Mouse (Mus musculus): ENCODE data around the gene Zfp446.

DNA sequence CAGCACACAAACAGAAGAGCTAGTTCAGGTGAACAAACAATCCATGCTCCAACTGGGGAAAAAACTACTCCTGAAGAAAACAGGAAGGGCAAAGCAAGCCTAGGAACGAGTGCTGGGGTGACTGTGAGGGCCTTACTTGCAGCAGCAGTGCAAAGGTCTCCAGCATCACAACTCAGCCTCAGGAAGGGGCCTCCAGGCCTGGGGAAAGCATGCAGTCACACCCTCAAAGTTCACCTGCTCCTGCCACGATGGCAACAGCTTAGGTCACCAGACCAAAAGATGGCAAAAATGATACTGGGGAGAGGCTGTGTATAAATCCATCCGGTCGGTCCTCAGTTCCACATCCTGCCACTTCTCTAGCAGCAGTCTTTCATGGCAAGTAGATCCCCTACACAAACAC is 18.7 kb upstream of the Zfp446 start:
- TF ChIP-seq MYOG (IDR thresholded peaks at IDR 0.05; ENCODE audit: control insufficient read depth in 1 of 3, insufficient read depth in 1 of 3, insufficient read length in 2 of 3, low read depth in 2 of 3) (no peak), SRF (IDR thresholded peaks at IDR 0.05; ENCODE audit: control insufficient read depth, insufficient read length, low read depth) (no peak), POLR2A (IDR thresholded peaks at IDR 0.05; ENCODE audit: insufficient read length, low read depth) (no peak), MAX (IDR thresholded peaks at IDR 0.05; ENCODE audit: low read depth) (no peak)

All from myocyte (in vitro differentiated cells).